18 mouse cellular contexts compared by ENCODE assay signal in genomic region chr4:52739543-52740474, GRCm38 (mm10).
"Had no signal": no experiment of that assay in that cellular context is flagged by ENCODE, and none has a peak within 500 bp of the region (broad histone marks: within the 10 kb centered on the region; RNA-seq: fewer than 3 reads in every experiment).

No protein-coding gene starts in this region.

- ATAC-seq: midbrain, embryonic 16.5 days had no signal

- H3K4me1 ChIP-seq: midbrain, embryonic 10.5 days; midbrain, embryonic 12.5 days; neural tube, embryonic 13.5 days; neural tube, embryonic 15.5 days had no signal

- H3K27ac ChIP-seq: midbrain, embryonic 10.5 days; midbrain, embryonic 12.5 days; neural tube, embryonic 13.5 days; neural tube, embryonic 15.5 days had no signal

- H3K9me3 ChIP-seq: midbrain, embryonic 10.5 days; midbrain, embryonic 12.5 days; neural tube, embryonic 13.5 days; neural tube, embryonic 15.5 days had no signal

- DNase-seq: lung, adult 18-20 months; lung, embryonic 14.5 days; lung, postnatal 10 days; lung, postnatal 4 days; midbrain, embryonic 14.5 days; right cerebral cortex, adult 18-20 months; right cerebral cortex, postnatal 25 days; right cerebral cortex, postnatal 4 days; spleen, adult 18-20 months; thymus, adult 18-20 months; thymus, postnatal 14 days; thymus, postnatal 36 days had no signal

- H3K9ac ChIP-seq: lung, embryonic 14.5 days; midbrain, embryonic 12.5 days; neural tube, embryonic 13.5 days; neural tube, embryonic 15.5 days had no signal

- H3K4me2 ChIP-seq: lung, embryonic 14.5 days; midbrain, embryonic 12.5 days; neural tube, embryonic 13.5 days; neural tube, embryonic 15.5 days had no signal

- H3K4me3 ChIP-seq: midbrain, embryonic 10.5 days; midbrain, embryonic 12.5 days; myocyte; neural tube, embryonic 13.5 days; neural tube, embryonic 15.5 days had no signal

- H3K36me3 ChIP-seq: midbrain, embryonic 10.5 days; midbrain, embryonic 12.5 days; neural tube, embryonic 13.5 days; neural tube, embryonic 15.5 days had no signal

- H3K27me3 ChIP-seq: midbrain, embryonic 12.5 days; neural tube, embryonic 13.5 days; neural tube, embryonic 15.5 days had no signal
